Mouse (Mus musculus): ENCODE data around the gene Prkcd.

The Prkcd gene

DNA sequence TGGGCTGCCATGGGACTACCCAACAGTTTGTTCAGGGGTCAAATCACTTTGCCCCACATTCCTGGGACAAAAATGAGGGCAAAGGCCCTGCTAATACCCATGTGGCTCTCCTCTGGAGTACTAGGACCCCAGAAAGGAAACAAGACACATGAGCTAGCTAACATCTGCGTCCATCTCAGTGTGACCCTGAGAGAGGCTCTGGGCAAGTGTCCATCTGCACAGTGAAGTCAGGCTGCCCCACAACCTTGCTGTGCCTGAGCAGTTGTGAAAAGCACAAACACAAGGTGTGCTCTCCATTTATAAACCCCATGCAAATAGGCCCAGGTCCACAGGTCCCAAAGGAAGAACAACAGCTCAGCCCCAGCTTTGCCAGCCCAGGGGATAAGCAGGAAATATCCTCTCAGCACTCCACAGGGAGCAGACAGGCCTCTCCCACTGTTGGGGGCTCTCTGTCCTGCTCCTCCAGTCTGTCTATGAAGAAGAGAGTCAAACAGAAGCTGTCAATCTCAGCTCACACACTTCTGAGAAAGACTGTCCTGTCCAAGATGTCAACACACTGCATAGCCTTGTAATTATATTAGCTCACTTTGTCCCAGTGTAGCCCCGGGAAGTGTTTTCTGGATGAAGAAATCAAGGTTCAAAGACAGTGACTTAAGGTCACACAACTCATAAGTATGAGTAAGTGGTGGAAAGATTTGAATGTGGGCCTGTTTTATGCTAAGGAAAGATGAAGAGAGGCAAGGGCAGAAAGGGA, 12.9 kb downstream of the Prkcd start:
- in situ Hi-C loops (cut with MboI; ENCODE audit: low pct_unique_long_range_greater_than_20kb in 1 of 2, low sequenced_read_pairs in 2 of 2, unreplicated experiment in 1 of 2) = no loop called here

DNA sequence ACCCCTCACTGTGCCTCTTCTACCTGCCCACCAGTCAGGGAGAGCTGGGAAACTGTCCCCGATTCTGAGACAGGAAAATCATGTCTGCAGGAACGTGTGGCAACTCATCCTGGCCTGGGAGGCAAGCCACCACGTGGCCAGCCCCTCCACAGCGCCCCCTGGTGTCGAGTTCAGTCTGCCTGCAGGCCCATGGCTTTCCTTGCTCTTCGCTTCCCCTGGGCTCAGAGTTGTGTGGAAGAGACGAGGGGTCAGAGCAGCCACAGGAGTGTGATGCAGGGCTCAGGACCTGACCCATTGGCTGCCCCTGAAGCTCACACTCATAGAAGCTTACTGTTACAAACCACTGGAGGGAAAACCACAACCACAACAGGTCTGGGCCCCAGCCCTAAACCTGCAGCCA, 13.5 kb downstream of the Prkcd start:
- in situ Hi-C loops (cut with MboI; ENCODE audit: low pct_unique_long_range_greater_than_20kb in 1 of 2, low sequenced_read_pairs in 2 of 2, unreplicated experiment in 1 of 2) = no loop called here

DNA sequence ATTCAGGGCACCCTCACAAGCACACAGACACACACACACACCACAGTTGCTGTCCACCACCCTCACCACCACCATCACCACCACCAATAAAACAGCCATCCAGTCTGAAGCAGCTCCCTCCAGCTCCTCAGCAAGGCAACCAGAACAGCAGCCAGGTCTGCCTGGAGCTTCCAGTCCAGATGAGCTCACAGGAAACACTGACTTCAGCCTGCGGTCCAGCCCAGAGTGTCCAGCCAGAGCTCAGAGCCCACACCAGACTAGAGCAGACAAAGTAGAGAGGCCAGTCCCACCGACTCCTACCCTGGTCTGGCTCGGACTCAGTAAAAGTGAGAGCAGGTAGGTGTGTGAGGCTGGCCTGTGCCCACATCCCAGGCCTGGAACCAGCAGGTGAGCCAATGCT, 15.1 kb downstream of the Prkcd start:
- in situ Hi-C loops (cut with MboI; ENCODE audit: low pct_unique_long_range_greater_than_20kb in 1 of 2, low sequenced_read_pairs in 2 of 2, unreplicated experiment in 1 of 2) = no loop called here

DNA sequence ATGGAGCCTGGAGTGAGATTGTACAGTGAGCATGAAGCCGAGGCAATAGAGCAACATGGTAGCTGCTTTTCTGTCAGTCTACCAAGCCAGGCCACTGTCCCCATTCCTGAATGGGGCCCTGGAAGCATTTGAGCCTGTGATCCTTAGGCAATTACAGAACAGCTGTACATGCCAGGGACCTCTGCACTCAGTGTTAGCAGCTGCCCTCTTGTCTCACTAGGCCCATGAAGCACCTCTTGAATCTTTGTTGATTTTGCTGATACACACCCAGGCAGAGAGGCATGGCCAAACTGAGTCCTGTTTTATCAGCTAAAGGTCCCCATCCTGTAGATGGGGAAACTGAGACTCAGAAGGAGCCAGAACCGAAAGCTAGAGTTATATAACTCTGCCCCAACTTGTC, 15.7 kb downstream of the Prkcd start:
- in situ Hi-C loops (cut with MboI; ENCODE audit: low pct_unique_long_range_greater_than_20kb in 1 of 2, low sequenced_read_pairs in 2 of 2, unreplicated experiment in 1 of 2) = no loop called here

DNA sequence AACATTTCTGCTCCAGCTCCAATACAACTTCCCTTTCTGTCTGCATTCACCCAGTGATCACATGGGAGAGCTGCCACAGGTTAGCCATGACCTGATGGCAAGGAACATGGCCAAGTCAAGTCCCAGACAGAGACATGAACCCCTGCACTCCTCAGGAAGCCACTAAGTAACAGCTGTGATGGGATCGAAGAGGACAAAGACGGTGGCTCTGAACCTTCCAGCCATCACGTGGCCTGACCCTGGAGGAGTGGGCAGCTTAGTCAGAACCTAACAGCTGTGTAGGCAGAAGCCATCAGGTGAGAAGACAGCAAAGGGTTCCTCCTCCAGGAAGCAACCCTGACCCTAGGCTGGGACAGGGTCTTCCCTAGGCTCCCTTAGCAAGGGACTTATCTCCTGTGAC, 16.5 kb downstream of the Prkcd start:
- in situ Hi-C loops (cut with MboI; ENCODE audit: low pct_unique_long_range_greater_than_20kb in 1 of 2, low sequenced_read_pairs in 2 of 2, unreplicated experiment in 1 of 2) = no loop called here

DNA sequence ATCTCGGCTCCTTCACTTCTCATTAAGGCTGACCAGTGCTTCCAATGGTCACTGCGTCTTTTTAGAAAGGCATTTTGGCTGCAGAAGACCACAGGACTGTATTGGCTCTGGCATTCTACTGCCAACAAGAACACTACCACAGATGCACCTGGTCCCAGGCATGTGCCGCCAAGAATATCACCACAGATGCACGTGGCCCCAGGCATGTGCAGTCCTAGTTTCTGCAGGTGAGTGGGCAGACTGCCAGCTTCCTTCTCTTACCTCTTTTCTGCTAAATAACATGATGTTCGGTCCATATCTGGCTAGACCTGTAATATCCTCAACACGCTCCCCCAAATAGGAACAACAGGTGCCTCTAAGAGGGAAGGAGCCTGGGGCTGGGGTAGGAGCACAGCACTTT, 17.8 kb downstream of the Prkcd start:
- in situ Hi-C loops (cut with MboI; ENCODE audit: low pct_unique_long_range_greater_than_20kb in 1 of 2, low sequenced_read_pairs in 2 of 2, unreplicated experiment in 1 of 2) = no loop called here

DNA sequence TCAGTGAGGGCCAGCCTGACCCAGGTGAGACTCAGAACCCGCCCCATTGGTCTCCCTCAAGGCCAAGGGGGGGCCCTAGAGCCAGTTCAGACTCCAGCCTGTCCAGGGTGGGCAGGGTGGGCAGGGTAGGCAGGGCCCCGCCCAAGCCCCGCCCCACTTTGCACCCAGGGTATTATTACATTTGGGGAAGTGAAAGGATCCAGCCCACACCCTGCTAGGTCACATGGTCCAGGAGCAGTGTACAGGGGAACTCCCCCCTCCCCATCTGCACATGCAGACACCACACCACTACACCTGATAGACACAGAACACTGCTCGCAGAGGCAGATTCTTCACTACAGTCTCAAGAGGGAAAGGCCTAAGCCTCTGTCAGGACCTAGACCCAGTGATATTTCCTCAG, 18.3 kb downstream of the Prkcd start:
- in situ Hi-C loops (cut with MboI; ENCODE audit: low pct_unique_long_range_greater_than_20kb in 1 of 2, low sequenced_read_pairs in 2 of 2, unreplicated experiment in 1 of 2) = no loop called here

DNA sequence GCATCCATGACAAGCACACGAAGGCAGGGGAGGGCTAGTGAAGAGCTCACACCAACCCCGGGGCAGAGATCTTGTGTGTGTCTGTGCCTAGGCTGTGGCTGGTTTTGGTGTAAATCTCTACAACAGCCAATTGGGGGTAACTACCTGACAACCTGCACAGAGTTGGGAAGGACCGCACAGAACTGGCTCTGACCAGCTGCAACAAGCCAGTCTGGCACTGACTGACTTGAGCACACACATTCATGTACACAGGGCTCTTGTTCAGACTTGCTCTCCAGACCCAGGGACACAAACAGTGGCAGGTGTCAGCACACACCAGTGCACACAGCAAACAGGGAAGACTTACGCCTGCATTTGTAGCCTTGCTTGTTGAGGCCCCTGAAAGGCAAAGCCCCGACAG, 19.2 kb downstream of the Prkcd start:
- in situ Hi-C loops (cut with MboI; ENCODE audit: low pct_unique_long_range_greater_than_20kb in 1 of 2, low sequenced_read_pairs in 2 of 2, unreplicated experiment in 1 of 2) = no loop called here

DNA sequence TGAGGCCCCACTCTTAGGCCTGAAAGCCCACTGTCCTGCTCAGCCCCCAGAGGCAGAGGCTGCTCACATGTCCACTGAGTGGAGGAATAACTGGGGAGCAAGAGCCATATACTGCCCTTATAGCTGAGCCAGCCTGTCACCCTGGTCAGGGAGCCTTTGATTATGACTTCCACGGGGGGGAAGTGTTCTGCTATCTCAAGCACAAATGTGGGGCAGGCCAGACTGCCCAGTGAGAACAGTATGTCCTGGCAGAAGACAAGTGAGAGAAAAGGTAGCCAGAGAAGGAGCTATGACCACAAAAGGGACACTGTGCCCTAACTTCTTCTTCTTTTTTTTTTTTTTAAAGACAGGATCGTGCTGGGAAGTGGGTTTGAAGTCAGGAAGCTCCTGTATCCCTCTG, 28.9 kb downstream of the Prkcd start:
- in situ Hi-C loops (cut with MboI; ENCODE audit: low pct_unique_long_range_greater_than_20kb in 1 of 2, low sequenced_read_pairs in 2 of 2, unreplicated experiment in 1 of 2) = loop anchor here in 1 of 2 experiments (5.0 kb wide), 1 partner anchor 75 kb away; no protein-coding TSS in a partner anchor

DNA sequence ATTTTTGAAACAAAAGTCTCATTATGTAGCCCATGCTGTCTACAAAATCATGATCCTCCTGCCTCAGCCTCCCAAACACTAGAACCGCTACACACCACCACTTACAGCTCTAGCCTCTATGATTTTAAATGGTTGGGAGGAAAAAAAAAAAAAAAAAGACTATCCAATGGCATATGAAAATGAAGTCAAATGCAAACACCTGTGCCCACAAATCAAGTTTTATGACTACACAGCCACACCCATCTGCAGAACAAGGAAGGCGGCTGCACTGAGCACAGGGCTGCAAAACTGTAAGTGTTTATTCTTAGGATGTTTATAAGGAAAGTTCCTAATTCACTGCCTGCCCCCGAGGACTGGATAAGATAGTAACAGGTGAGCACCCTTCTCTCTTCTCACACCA, 29.6 kb downstream of the Prkcd start:
- in situ Hi-C loops (cut with MboI; ENCODE audit: low pct_unique_long_range_greater_than_20kb in 1 of 2, low sequenced_read_pairs in 2 of 2, unreplicated experiment in 1 of 2) = loop anchor here in 1 of 2 experiments (5.0 kb wide), 1 partner anchor 76 kb away; no protein-coding TSS in a partner anchor

DNA sequence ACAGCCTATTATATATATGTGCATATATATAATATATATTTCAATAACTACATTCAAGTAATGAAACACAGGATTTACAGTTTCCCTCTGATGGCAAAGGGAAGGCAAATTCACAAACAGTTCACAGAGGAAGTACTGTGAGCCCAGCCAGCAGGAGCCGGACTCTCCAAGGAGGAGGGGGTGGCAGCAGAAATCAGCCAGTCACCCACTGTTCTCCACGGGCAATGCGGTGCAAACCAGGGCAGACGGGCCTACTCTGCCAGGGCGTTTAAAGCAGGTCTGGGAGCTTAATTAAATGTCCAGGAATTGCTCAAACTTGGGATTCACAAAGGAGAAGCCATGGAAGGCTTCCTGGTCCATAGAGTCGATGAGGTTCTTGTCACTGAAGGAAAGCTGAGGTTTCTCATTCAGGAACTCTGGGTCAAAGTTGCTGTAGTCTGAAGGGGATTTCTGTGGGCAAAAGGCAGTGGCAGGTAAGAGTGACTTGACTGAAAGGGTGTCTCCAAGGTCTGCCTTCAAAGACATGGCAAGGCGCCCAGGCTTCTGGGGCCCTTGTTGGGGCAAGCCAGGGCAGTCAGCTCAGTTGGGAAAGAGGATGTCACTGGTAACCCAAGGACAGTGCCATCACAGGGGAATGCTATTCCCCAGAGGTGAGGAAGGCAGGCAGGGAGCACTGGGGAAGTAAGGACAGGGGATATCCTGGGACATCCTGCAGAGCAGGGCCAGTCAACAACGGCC, 30.3 kb downstream of the Prkcd start:
- in situ Hi-C loops (cut with MboI; ENCODE audit: low pct_unique_long_range_greater_than_20kb in 1 of 2, low sequenced_read_pairs in 2 of 2, unreplicated experiment in 1 of 2) = loop anchor here in 1 of 2 experiments (5.0 kb wide), 1 partner anchor 77 kb away; no protein-coding TSS in a partner anchor

DNA sequence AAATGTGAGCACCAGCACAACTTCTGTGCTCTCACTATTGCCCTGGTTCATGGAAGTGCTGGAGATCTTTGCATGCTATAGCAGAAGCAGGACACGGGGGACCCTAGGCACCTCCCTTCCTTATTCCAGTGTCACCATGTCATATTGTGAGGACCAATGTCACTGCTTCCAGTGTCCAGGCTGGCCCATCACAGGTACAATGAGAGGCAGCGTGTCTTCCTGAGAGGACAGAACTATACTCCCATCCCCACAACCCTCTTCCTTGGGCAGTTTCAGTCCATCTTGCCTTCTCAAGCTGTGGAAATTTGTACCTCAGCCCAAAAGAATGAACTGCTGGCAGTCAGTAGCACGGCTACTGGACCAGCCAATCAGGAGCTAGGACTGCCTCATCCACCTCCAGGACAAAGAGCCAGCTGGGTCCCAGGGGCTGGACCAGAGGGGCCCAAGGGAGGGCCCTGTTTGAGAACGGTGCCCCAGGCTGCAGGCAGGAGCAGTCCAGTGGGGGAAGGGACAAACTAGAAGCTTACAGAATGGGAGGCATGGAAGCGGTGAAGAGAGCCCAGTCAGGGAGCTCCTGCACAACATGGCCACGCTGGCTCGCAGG, 31.8 kb downstream of the Prkcd start:
- in situ Hi-C loops (cut with MboI; ENCODE audit: low pct_unique_long_range_greater_than_20kb in 1 of 2, low sequenced_read_pairs in 2 of 2, unreplicated experiment in 1 of 2) = no loop called here

DNA sequence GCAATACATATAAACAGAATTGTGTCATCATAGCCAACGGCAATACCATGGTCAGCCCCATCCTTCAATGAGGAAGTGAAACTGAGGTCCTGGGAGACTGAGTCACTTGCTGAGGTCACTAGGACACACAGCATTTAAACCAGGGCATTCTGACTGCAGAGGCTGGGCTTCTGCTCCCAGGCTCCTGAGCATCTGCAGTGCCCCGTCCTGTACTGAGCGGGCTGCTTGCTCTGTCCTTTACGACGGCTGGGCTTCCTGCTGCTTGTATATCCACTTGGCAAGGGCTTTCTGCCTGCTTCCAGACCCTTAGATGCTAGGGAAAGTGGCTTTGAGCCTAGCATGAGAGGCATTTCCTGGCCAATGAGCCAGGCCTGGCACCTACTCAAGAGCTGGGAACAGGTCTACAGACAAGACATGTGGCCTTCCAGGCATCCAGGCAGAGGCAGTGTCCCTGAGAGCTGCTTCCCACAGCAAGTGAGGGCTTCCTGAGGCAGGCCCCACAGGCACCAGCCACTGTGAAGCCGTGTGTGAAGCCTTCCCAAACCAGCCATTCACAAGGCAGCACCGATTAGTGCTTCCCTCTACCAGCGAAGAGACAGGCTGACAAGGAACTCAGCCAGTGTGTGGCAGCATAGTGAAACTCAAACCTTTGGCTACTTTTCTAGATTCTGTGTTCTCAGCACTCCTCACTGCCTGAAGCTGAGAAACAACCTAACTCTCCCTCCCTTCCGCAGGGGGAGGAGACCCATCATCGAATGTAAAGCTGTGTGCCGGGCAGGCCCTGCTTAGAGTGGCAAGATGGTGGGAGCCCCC, 32.5 kb downstream of the Prkcd start:
- in situ Hi-C loops (cut with MboI; ENCODE audit: low pct_unique_long_range_greater_than_20kb in 1 of 2, low sequenced_read_pairs in 2 of 2, unreplicated experiment in 1 of 2) = no loop called here

DNA sequence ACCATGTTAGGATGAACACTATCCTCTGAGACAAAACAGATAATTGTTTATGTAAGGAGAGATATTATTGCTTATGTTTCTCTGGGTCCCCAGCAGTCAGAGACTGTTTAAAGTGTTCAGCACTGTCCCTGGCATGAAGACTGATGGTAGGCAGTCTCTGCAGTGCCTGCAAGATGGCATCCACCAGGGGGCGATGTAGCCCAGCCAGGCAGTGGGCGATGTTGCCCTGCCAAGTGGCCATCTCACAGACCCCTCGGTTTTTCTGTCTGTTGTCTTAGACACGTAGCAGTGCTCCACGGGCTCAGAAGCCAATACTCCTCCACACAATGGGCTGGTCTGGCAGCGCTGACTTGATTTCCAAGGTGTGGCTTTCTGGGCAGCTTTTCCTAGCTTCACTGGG, 34.6 kb downstream of the Prkcd start:
- in situ Hi-C loops (cut with MboI; ENCODE audit: low pct_unique_long_range_greater_than_20kb in 1 of 2, low sequenced_read_pairs in 2 of 2, unreplicated experiment in 1 of 2) = no loop called here

DNA sequence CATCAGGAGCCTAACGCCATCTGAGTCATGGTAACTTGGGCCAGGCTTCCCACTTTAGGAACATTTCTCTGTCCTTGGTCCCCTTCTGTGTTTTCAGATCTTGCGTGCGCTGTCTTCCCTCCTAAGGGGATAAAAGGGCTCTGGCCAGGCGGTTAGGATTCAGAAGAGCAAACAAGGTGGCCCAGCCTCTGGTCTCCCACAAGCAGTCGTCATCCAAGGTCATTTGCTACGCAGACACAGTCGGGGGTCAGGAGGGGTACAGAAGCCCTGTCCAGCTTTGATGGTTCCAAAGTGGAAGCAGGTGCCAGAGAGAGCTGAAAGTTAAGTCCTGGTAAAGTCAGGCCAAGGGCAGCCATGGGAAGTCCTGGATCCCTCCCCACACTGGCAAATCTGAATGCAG, 35.1 kb downstream of the Prkcd start:
- in situ Hi-C loops (cut with MboI; ENCODE audit: low pct_unique_long_range_greater_than_20kb in 1 of 2, low sequenced_read_pairs in 2 of 2, unreplicated experiment in 1 of 2) = no loop called here

DNA sequence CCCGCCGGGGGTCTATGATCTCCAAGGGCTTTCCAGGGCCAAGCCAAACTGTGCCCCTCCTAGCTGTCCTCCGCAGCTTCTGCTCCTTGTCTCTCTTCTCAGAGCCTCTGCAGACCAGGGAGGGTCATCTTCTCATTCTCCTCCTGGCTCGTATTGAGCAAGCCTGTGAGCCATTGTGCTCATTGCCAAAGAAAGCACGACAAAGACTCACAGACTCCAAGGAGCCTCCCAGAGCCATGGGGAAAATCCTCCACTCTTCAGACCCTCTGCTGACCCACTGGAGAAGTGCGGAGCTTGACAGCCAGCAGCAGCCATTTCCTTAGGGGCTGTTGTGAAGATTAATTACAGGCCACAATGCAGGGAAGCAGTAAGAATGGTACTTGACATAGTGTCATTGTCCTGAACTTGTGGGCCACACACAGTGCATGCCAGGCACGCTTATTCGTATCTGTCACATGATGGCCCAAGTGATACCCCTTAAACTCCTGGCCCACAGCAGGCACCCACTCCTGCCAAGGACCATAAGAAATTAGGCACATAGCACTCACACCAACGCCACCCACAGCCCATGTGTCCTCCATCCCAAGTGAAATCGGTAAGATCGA, 35.9 kb downstream of the Prkcd start:
- in situ Hi-C loops (cut with MboI; ENCODE audit: low pct_unique_long_range_greater_than_20kb in 1 of 2, low sequenced_read_pairs in 2 of 2, unreplicated experiment in 1 of 2) = no loop called here

DNA sequence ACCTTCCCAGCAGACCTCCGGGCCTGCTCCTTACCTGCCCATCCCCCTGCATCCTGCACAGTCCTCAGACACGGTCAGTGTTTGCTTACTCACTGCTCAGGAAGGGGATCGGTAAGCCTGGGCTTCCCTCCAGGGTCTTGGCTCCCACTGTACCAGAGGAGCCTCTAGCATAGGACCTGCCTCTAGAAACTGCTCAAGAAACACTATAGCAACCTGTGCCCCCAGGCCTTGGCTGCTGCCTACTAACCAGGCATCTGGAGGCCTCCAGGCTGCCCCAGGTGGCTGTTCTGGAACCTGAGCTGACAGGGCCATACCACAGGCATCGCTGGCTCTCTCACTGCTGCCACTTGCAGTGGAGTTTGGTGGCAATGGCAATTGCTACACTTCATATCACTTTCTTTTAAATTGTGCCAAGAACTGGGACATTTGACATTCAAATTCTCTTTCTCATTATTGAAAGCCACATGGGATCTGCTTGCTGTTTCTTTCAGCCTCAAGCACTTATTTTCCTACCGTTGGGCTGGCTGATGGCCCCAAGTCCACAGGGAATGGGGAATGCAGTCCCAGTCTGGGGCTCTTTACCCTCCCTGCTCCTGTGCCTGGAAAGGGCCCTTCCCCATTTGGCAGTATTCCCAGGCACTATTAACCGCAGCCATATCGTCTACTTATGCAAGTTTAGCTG, 39.1 kb downstream of the Prkcd start:
- in situ Hi-C loops (cut with MboI; ENCODE audit: low pct_unique_long_range_greater_than_20kb in 1 of 2, low sequenced_read_pairs in 2 of 2, unreplicated experiment in 1 of 2) = loop anchor here in 1 of 2 experiments (5.0 kb wide), 1 partner anchor 85 kb away; no protein-coding TSS in a partner anchor

DNA sequence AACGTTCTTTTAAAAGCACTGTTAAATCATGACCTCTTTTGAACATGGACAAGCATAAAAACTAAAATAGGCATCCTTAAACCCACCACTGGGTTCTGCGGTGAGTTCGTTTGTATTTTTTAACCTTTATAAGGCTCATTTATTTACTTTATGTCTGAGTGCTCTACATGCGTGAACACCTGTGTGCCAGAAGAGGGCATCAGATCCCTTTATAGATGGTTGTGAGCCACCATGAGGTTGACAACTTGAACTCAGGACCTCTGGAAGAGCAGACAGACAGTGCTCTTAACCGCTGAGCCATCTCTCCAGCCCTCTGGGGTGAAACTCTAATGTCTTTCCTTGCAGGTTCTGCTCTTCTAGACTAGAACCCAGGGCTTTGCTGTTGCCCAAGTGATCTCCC, 40.7 kb downstream of the Prkcd start:
- in situ Hi-C loops (cut with MboI; ENCODE audit: low pct_unique_long_range_greater_than_20kb in 1 of 2, low sequenced_read_pairs in 2 of 2, unreplicated experiment in 1 of 2) = loop anchor here in 1 of 2 experiments (5.0 kb wide), 1 partner anchor 87 kb away; no protein-coding TSS in a partner anchor

All from mouse embryonic stem cell (cell line).